Mouse (Mus musculus) G1E (cell line): ENCODE measurements around the gene Akap11. TPM values are rescaled to one million over a fixed set of nuclear protein-coding genes. Genes with fewer than 3 reads are reported as not detected.

ENCODE experiments used
- ATAC-seq: 2 replicates; pipeline ENCODE4 v1.8.0; 2016; ENCODE audit warnings: mild to moderate bottlenecking; ENCODE audit not compliant: insufficient number of reproducible peaks, poor library complexity, low FRiP score, severe bottlenecking; ENCODE audit errors: extremely low read depth
- DNase-seq: peaks from one replicate; pipeline ENCODE4 v3.0.0; 2012; ENCODE audit warnings: low spot score
- H3K27me3 ChIP-seq: 2 replicates; pipeline ENCODE4 v1.6.1; 2012; ENCODE audit warnings: mild to moderate bottlenecking, low read length, inconsistent platforms; ENCODE audit not compliant: insufficient read depth
- H3K36me3 ChIP-seq: replicated peaks from 2 replicates; pipeline ENCODE3; 2012; ENCODE audit warnings: mild to moderate bottlenecking, inconsistent platforms
- H3K4me1 ChIP-seq: 2 replicates; pipeline ENCODE4 v1.6.1; 2012; ENCODE audit warnings: low read depth, low read length, inconsistent platforms, mixed read lengths; ENCODE audit not compliant: insufficient read depth
- H3K4me3 ChIP-seq: 2 replicates; pipeline ENCODE4 v1.5.1; 2012; ENCODE audit warnings: low read depth, mild to moderate bottlenecking, inconsistent platforms, low read length, moderate library complexity, mixed read lengths
- H3K9me3 ChIP-seq: replicated peaks from 2 replicates; pipeline ENCODE4 v1.6.1; 2012; ENCODE audit warnings: inconsistent platforms
- CTCF ChIP-seq: IDR thresholded peaks from 2 replicates; pipeline ENCODE4 v1.5.1; 2012; ENCODE audit warnings: low read depth, low read length, inconsistent platforms, mixed read lengths
- GATA1 ChIP-seq: IDR thresholded peaks from 2 replicates; pipeline ENCODE4 v1.6.1; 2012; ENCODE audit warnings: borderline replicate concordance, low read length, inconsistent platforms, mixed read lengths
- GATA2 ChIP-seq: IDR thresholded peaks from 2 replicates; pipeline ENCODE4 v1.6.1; 2012; ENCODE audit warnings: low read depth, low read length, inconsistent platforms, borderline replicate concordance
- POLR2AphosphoS5 ChIP-seq: IDR thresholded peaks from 2 replicates; pipeline ENCODE4 v1.6.1; 2012; ENCODE audit warnings: low read depth, low read length, inconsistent platforms; ENCODE audit not compliant: insufficient replicate concordance
- TAL1 ChIP-seq: conservative IDR thresholded peaks from 2 replicates; pipeline ENCODE4 v1.6.1; 2012; ENCODE audit warnings: low read depth, low read length, inconsistent platforms, mixed read lengths
- polyA plus RNA-seq: library from polyadenylated mRNA; stranded (reverse); fragments of >175 nt; gene quantifications from 2 replicates; pipeline ENCODE4 v1.2.3, GENCODE M21; 2012
- total RNA-seq, 2 experiments: library from RNA; stranded (forward) in 1 of 2; stranded (reverse) in 1 of 2; fragments of 200-1000 nt in 1 of 2; fragments of >200 nt in 1 of 2; fragmentation: Nextera tagmentation in 1 of 2; gene quantifications; 2 replicates each; pipeline ENCODE4 v1.2.3; 2014 to 2017

Akap11 gene
- total and polyA plus RNA-seq, 3 experiments: 0.35 to 25.6 (median 22.3) TPM

DNA sequence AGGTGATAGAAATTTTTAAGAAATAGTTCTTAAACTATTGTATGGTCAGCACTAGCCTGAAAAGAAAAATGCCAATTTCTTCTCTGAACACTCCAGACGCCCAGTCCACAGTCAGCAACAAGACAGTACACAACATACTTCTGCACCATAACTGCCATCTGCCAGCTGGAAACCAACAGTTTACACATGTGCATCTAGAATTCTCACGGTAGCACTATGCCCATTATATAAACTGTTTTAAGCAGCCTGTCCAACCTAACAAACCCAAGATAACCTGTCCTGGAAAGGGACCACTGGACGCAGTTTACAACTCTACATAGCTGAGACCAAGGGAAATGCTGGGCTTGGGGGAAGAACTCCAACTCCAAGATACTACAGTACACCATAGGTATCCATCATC, 2.9 kb downstream of the Akap11 start:
- Histone ChIP-seq H3K36me3 (no peaks in the 10 kb centered on the region), H3K4me1 (peaks cover 12% of the 10 kb centered on the region), H3K27me3 (no peaks in the 10 kb centered on the region), H3K9me3 (peaks cover 13% of the 10 kb centered on the region), H3K4me3 (no peak overlapping the region)
- DNase-seq: no peak
- ATAC-seq: no peak
- no peak for TF ChIP-seq GATA1
- TF ChIP-seq POLR2AphosphoS5: no peak
- TF ChIP-seq CTCF: no peak
- no peak for TF ChIP-seq GATA2
- no peak for TF ChIP-seq TAL1

DNA sequence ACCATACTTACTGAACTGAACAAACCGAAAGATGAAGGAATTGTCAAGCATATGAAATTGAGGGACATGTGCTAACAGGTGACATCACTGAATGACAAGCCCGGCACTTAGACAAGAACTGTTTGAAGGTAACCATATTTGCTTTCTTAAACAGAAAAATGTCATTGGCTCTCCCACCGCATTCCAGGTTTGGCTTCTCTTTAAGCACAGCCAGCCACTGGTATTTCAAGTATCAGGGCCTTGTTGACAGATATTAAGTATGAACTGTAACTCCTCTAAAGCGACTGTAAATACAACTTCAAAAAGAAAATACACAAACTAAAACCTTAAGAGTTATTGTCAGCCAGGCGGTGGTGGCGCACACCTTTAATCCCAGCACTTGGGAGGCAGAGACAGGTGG, 4.3 kb downstream of the Akap11 start:
- DNase-seq (no peak), ATAC-seq (no peak)
- Histone ChIP-seq H3K4me3 (no peak overlapping the region), H3K36me3 (no peaks in the 10 kb centered on the region), H3K4me1 (peaks cover 11% of the 10 kb centered on the region), H3K9me3 (peaks cover 13% of the 10 kb centered on the region), H3K27me3 (no peaks in the 10 kb centered on the region)
- no peak for TF ChIP-seq POLR2AphosphoS5
- no peak for TF ChIP-seq GATA1
- TF ChIP-seq CTCF: no peak
- TF ChIP-seq GATA2: no peak
- no peak for TF ChIP-seq TAL1

DNA sequence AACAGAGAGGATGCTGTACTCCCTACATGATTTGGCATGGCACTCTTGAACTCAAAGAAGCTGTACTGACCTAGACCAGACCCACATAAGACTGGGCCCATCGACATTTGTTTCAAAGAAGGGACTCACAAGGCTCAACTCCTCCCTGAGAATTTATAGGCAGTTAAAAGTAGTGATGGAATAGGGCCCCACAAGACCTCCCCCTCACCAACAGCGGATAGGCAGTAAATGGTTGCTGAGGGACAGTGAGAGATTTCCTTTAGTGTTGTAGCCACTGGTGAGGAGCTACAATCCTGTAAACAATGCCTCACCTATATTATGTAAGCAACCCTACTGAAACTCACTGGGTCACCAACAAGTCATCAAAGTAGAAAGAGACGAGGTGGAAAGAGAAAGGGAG, 6.4 kb downstream of the Akap11 start:
- Histone ChIP-seq H3K9me3 (peaks cover 10% of the 10 kb centered on the region), H3K36me3 (peaks cover 8% of the 10 kb centered on the region), H3K27me3 (no peaks in the 10 kb centered on the region), H3K4me1 (no peaks in the 10 kb centered on the region), H3K4me3 (no peak overlapping the region)
- TF ChIP-seq GATA2 (no peak), GATA1 (no peak), POLR2AphosphoS5 (no peak), TAL1 (no peak), CTCF (no peak)
- DNase-seq (no peak), ATAC-seq (no peak)

DNA sequence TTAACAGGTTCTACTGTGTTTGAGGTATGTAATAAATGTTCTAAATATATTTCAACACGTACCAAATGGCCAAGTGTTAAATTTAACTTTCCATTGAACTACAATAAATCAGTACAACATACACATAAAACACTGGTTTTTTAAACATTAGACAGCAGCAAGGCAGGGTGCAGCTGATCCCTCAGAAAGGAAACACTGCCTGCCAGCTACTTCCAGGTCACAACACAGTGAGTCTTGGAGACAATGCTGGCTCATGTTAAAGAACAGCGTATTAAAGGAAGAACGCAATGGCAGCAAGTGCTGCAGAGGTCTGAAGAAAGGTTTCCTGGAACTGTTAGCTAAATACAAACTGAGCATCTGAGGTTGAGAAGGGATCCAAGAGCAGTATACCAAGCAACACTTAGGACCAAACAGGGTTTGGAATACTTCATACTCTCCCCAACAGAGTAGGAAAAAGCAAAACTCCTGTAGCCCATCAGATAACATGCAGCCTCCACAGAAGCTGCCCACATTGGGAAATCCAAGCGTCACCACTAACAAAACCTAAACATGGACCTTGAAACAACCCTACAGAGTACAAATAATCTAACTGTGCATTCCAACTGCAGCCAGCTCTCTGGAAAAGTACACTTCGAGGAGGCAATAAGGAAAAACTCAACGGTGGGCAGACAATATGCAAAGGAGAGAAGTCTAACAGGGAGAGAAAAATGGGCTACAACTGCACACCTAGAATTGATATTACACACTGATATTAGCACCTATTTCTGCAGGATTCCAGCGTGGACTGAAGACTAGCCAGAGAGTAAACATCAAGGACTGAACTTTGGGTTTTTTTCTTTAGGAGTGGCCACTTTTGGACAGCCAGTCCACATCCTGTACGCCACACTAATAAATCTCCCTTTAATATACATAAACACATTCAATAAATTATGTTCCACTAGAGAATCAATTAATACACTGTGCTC, 7.9 kb downstream of the Akap11 start:
- H3K36me3 ChIP-seq: peaks cover 8% of the 10 kb centered on the region
- H3K4me1 ChIP-seq: no peaks in the 10 kb centered on the region
- ATAC-seq (no peak), DNase-seq (no peak)
- no peaks in the 10 kb centered on the region for H3K27me3 ChIP-seq
- H3K4me3 ChIP-seq: no peak overlapping the region
- H3K9me3 ChIP-seq: peaks cover 10% of the 10 kb centered on the region
- TF ChIP-seq GATA1 (no peak), GATA2 (no peak), CTCF (no peak), POLR2AphosphoS5 (no peak), TAL1 (no peak)

DNA sequence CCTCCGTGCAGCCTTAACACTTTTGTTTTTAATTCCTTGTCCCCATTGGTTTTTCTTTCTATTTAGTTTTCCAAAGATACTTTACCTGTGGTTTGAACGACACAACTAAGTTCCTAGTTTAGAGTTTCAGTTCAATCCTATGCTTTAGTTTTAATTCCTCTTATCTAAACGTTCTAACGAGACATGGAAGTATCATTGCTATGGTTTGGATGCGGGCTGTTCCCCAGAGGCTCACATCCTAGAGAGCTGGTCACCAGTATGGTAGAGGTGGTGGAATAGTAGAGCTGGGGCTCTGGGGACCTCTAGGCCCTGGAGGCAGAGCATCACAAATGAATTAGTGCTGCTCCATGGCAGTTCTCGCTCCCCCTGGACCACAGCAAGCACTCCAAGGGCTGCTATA, 9.7 kb downstream of the Akap11 start:
- no peak for ATAC-seq

DNA sequence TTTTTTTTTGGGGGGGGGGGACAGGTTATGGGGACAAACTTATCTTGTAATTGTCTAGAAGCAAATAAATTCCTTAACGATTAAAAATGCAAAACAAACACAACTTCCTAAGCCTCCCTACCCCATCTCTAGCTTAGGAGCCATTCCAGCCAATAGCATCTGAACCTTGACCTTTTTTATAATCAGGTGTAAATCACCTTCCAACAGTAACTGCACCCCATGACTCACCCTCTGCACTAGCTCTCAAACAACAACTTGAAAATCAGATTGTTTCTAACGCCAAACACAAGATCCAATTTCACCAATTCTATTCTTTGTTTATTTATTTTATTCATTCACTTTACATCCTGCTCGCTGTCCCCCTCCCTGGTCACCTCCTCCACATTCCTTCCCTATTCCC, 10.1 kb downstream of the Akap11 start:
- Histone ChIP-seq H3K27me3 (no peaks in the 10 kb centered on the region), H3K36me3 (peaks cover 8% of the 10 kb centered on the region), H3K9me3 (peaks cover 10% of the 10 kb centered on the region), H3K4me1 (no peaks in the 10 kb centered on the region), H3K4me3 (no peak overlapping the region)
- DNase-seq: no peak
- no peak for TF ChIP-seq GATA1
- TF ChIP-seq GATA2: no peak
- no peak for TF ChIP-seq CTCF
- no peak for TF ChIP-seq TAL1
- TF ChIP-seq POLR2AphosphoS5: no peak
- no peak for ATAC-seq

More for the DNA sequence above, 9.7 kb downstream of the Akap11 start:
- H3K4me1 ChIP-seq: no peaks in the 10 kb centered on the region
- no peak for DNase-seq
- peaks cover 10% of the 10 kb centered on the region for H3K9me3 ChIP-seq
- H3K4me3 ChIP-seq: no peak overlapping the region
- TF ChIP-seq CTCF: no peak
- no peak for TF ChIP-seq TAL1
- TF ChIP-seq POLR2AphosphoS5: no peak
- no peak for TF ChIP-seq GATA2
- TF ChIP-seq GATA1: no peak
- peaks cover 8% of the 10 kb centered on the region for H3K36me3 ChIP-seq
- H3K27me3 ChIP-seq: no peaks in the 10 kb centered on the region
